Mouse (Mus musculus) lung, embryonic 15.5 days (tissue): ENCODE results near the gene Gm17018. TPM values are rescaled to one million over a fixed set of nuclear protein-coding genes. Genes with fewer than 3 reads are reported as not detected.

Source experiments
- ATAC-seq: fragments of 200-750 bp; cut with Nextera tagmentation; 2 replicates; pipeline ENCODE4 v1.8.0; 2017; ENCODE audit warnings: moderate number of reproducible peaks, borderline replicate concordance; ENCODE audit not compliant: low FRiP score, low TSS enrichment; ENCODE audit errors: extremely low read depth
- H3K27ac ChIP-seq: fragments of 300-500 bp; sonication (generic); 2 replicates; pipeline ENCODE4 v1.5.1; 2015; ENCODE audit warnings: moderate library complexity, mild to moderate bottlenecking, inconsistent platforms
- H3K27me3 ChIP-seq: fragments of 300-500 bp; sonication (generic); 2 replicates; pipeline ENCODE4 v1.6.1; 2015; ENCODE audit warnings: inconsistent platforms
- H3K36me3 ChIP-seq: fragments of 300-500 bp; sonication (generic); 2 replicates; pipeline ENCODE4 v1.6.1; 2015; ENCODE audit warnings: inconsistent platforms
- H3K4me1 ChIP-seq: fragments of 300-500 bp; sonication (generic); 2 replicates; pipeline ENCODE4 v1.6.1; 2015; ENCODE audit warnings: inconsistent platforms
- H3K4me2 ChIP-seq: fragments of 300-500 bp; sonication (generic); 2 replicates; pipeline ENCODE4 v1.6.1; 2015; ENCODE audit warnings: inconsistent platforms, mild to moderate bottlenecking, moderate library complexity
- H3K4me3 ChIP-seq: fragments of 300-500 bp; sonication (generic); 2 replicates; pipeline ENCODE4 v1.5.1; 2015; ENCODE audit warnings: mild to moderate bottlenecking, inconsistent platforms
- H3K9ac ChIP-seq: fragments of 300-500 bp; sonication (generic); 2 replicates; pipeline ENCODE4 v1.6.1; 2015; ENCODE audit warnings: inconsistent platforms
- H3K9me3 ChIP-seq: fragments of 300-500 bp; sonication (generic); 2 replicates; pipeline ENCODE4 v1.6.1; 2016; ENCODE audit warnings: inconsistent platforms
- WGBS: fragments of 180-500 bp; shearing (Covaris S2); methylation state at CpG from one replicate; pipeline ENCODE4 v1.1.7; 2015; 5-methylcytosine and 5-hydroxymethylcytosine counted together
- polyA plus RNA-seq: library from polyadenylated mRNA; unstranded; fragments of >200 nt; fragmentation: Nextera tagmentation; extraction: Ambion mirVana; gene quantifications from 2 replicates; pipeline ENCODE4 v1.2.1, GENCODE M21; 2015

Gm17018 gene
- polyA plus RNA-seq, 1 experiment from 2014 or later: 44.1 TPM

GRCm38 (mm10) chr19:45616214-45616518 is 55.8 kb downstream of the Gm17018 start:
- ATAC-seq: no peak
- Histone ChIP-seq H3K9me3 (no peaks in the 10 kb centered on the region), H3K4me3 (no peak overlapping the region), H3K4me2 (no peak overlapping the region), H3K27ac (no peak overlapping the region), H3K36me3 (no peaks in the 10 kb centered on the region), H3K4me1 (peaks cover 25% of the 10 kb centered on the region), H3K9ac (no peak overlapping the region), H3K27me3 (no peaks in the 10 kb centered on the region)
- 53% methylated on average over 4 of the region's 4 CpGs for WGBS

GRCm38 (mm10) chr19:45616735-45617134 is 56.3 kb downstream of the Gm17018 start:
- Histone ChIP-seq H3K9ac (no peak overlapping the region), H3K27me3 (no peaks in the 10 kb centered on the region), H3K4me2 (no peak overlapping the region), H3K27ac (no peak overlapping the region), H3K4me1 (peaks cover 25% of the 10 kb centered on the region), H3K4me3 (no peak overlapping the region), H3K9me3 (no peaks in the 10 kb centered on the region), H3K36me3 (no peaks in the 10 kb centered on the region)
- no peak for ATAC-seq
- 44% methylated on average over 7 of the region's 7 CpGs for WGBS

DNA sequence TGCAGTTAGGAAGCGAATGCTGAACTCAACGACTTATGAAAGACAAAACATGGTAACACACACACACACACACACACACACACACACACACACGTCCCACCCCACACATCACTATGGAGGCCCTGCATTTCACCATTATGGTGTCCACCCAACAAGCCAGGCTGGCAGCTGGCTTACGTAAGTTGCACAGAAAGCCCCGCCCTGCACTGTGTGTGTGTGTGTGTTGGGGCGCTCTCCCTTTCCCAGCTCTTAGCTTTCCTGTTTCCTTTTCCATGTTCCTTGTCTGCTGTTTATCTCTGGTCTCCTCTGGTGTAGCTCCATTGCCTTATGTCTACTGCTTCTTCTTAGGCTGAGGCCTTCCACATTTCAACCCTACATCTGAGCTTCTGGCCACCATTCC is 57.8 kb downstream of the Gm17018 start:
- peaks cover 25% of the 10 kb centered on the region for H3K4me1 ChIP-seq

DNA sequence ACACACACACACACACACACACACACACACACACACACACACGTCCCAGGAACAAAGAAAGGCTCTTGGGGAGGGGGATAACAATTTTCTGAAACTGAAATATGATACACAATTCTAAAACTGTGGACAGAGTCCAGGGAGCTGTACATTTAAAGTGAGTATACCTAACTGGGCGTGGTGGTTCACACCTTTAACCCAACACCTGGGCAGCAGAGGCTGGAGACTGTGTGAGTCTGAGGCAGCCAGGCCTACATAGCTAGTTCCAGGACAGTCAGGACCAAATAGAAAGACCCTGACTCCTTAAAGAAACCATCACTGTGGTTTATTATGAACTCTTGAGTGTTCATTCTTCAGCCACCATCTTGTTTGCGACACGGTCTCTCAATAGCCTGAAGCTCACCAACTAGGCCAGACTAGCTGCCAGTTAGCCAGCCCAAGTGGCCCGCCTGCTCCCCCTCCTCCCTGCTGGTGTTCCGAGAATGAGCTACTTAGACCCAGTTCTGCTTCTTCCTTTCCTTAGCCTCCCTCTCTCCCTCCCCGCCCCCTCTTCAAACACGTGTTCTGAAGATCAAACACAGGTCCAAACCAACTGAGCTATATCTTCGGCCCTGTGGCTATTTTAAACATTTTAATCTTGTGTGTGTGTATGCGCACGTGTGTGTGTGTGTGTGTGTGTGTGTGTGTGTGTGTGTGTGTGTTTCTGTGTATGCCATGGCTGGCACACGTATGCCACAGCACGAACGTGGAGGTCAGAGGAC is 59.5 kb downstream of the Gm17018 start:
- Histone ChIP-seq H3K36me3 (no peaks in the 10 kb centered on the region; the same call in 1 of the 2 replicates), H3K9ac (no peak overlapping the region), H3K4me2 (no peak overlapping the region), H3K27ac (no peak overlapping the region), H3K9me3 (no peaks in the 10 kb centered on the region), H3K27me3 (no peaks in the 10 kb centered on the region), H3K4me3 (no peak overlapping the region), H3K4me1 (peaks cover 20% of the 10 kb centered on the region)
- 68% methylated on average over 14 of the region's 14 CpGs for WGBS
- no peak for ATAC-seq

More for the DNA sequence above, 57.8 kb downstream of the Gm17018 start:
- 76% methylated on average over 6 of the region's 6 CpGs for WGBS
- H3K4me3 ChIP-seq: no peak overlapping the region
- H3K36me3 ChIP-seq: no peaks in the 10 kb centered on the region
- ATAC-seq: no peak
- H3K9me3 ChIP-seq: no peaks in the 10 kb centered on the region
- H3K27ac ChIP-seq: no peak overlapping the region
- no peak overlapping the region for H3K9ac ChIP-seq
- no peaks in the 10 kb centered on the region for H3K27me3 ChIP-seq
- no peak overlapping the region for H3K4me2 ChIP-seq

GRCm38 (mm10) chr19:45621061-45621460 is 60.6 kb downstream of the Gm17018 start:
- no peak overlapping the region for H3K4me3 ChIP-seq
- H3K36me3 ChIP-seq: peaks cover under 1% of the 10 kb centered on the region; the same call in 1 of the 2 replicates
- H3K27ac ChIP-seq: no peak overlapping the region
- 65% methylated on average over 7 of the region's 7 CpGs for WGBS
- no peak overlapping the region for H3K4me2 ChIP-seq
- no peak overlapping the region for H3K9ac ChIP-seq
- no peaks in the 10 kb centered on the region for H3K9me3 ChIP-seq
- H3K27me3 ChIP-seq: no peaks in the 10 kb centered on the region
- peaks cover 9% of the 10 kb centered on the region for H3K4me1 ChIP-seq
- no peak for ATAC-seq

DNA sequence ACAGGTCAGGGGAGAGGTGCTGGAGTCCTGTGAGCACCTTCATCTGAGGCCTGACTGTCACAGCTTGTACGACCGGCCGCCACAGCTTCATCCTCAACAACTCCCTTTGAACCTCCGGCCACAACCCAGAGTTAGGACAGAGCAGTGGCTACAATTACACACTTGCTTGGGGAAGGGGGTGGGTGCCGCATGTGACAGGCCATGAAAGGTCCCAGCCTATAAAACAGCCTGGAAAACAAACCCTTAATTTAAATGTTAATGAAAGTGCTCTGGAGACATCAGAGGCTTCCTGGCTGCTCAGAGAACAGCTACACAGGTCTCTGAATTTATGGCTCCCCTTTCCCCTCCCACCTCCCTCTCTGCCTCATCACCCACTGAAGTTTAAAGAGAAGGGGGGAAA is 61.7 kb downstream of the Gm17018 start:
- no peak overlapping the region for H3K4me2 ChIP-seq
- H3K4me3 ChIP-seq: no peak overlapping the region
- H3K4me1 ChIP-seq: peaks cover 8% of the 10 kb centered on the region
- 66% methylated on average over 5 of the region's 5 CpGs for WGBS
- H3K27ac ChIP-seq: no peak overlapping the region
- H3K9ac ChIP-seq: no peak overlapping the region
- no peaks in the 10 kb centered on the region for H3K27me3 ChIP-seq
- H3K9me3 ChIP-seq: no peaks in the 10 kb centered on the region
- ATAC-seq: no peak
- H3K36me3 ChIP-seq: peaks cover 3% of the 10 kb centered on the region; the same call in 1 of the 2 replicates

DNA sequence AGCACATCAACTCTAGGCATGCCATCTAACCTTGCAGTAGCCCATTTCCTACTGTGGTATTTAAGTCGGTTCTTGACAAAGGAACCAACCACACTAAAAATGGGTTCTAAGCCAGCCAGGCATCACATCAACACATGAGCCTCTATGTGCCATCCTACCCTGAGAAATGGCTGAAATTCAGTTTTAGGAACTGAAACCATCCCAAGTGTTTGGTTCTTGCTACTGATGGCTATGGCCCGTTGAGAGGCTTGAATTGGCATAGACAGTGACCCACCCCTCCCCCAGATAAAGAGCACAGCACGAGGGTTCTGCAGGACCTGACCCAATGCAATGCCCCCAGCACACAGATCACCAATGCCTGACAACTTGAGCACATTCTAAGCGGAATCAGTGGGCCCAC is 63.3 kb downstream of the Gm17018 start:
- no peak overlapping the region for H3K9ac ChIP-seq
- peaks cover 3% of the 10 kb centered on the region; the same call in 1 of the 2 replicates for H3K4me1 ChIP-seq
- no peaks in the 10 kb centered on the region for H3K9me3 ChIP-seq
- no peaks in the 10 kb centered on the region for H3K27me3 ChIP-seq
- 81% methylated on average over 4 of the region's 4 CpGs for WGBS
- H3K27ac ChIP-seq: no peak overlapping the region
- no peak for ATAC-seq
- no peak overlapping the region for H3K4me2 ChIP-seq
- H3K36me3 ChIP-seq: peaks cover 3% of the 10 kb centered on the region; the same call in 1 of the 2 replicates
- H3K4me3 ChIP-seq: no peak overlapping the region

DNA sequence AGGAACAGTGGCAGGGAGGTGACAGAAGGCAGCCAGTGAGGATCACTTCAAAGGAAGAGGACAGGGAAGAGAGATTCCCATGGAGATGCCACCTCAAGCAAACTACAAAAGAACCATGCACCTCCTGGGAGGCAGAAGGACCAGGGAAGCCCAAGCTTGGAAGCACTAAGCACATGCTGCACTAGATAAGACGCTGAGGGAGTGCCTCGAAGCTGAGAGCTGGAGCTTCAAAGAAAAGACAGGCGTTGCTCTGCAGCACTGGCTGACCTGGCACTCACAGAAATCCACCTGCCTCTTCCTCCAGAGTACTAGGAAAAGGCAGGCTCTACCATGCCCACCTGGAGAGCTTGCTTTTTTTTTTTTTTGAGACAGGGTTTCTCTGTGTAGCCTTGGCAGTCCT is 66.6 kb downstream of the Gm17018 start:
- H3K9ac ChIP-seq: no peak overlapping the region
- H3K4me1 ChIP-seq: no peaks in the 10 kb centered on the region
- no peaks in the 10 kb centered on the region for H3K9me3 ChIP-seq
- no peak overlapping the region for H3K4me2 ChIP-seq
- no peak for ATAC-seq
- H3K27ac ChIP-seq: no peak overlapping the region
- 13% methylated on average over 3 of the region's 3 CpGs for WGBS
- no peaks in the 10 kb centered on the region for H3K27me3 ChIP-seq
- H3K4me3 ChIP-seq: no peak overlapping the region
- peaks cover 3% of the 10 kb centered on the region; the same call in 1 of the 2 replicates for H3K36me3 ChIP-seq

- Histone ChIP-seq H3K36me3 (peaks cover 5% of the 10 kb centered on the region; the same call in 1 of the 2 replicates), H3K27ac (no peak overlapping the region)
Measured at GRCm38 (mm10) chr19:45628649-45629048, 68.2 kb downstream of the Gm17018 start.

GRCm38 (mm10) chr19:45629219-45629618 is 68.8 kb downstream of the Gm17018 start:
- ATAC-seq: no peak
- Histone ChIP-seq H3K9ac (no peak overlapping the region), H3K9me3 (no peaks in the 10 kb centered on the region), H3K4me2 (no peak overlapping the region), H3K36me3 (peaks cover 10% of the 10 kb centered on the region), H3K27ac (no peak overlapping the region), H3K27me3 (no peaks in the 10 kb centered on the region), H3K4me3 (no peak overlapping the region), H3K4me1 (no peaks in the 10 kb centered on the region)
- WGBS: 93% methylated on average over 3 of the region's 3 CpGs

More at GRCm38 (mm10) chr19:45628649-45629048, 68.2 kb downstream of the Gm17018 start:
- H3K27me3 ChIP-seq: no peaks in the 10 kb centered on the region
- no peak overlapping the region for H3K9ac ChIP-seq
- 50% methylated on average over 6 of the region's 6 CpGs for WGBS
- no peaks in the 10 kb centered on the region for H3K4me1 ChIP-seq
- no peaks in the 10 kb centered on the region for H3K9me3 ChIP-seq
- H3K4me3 ChIP-seq: no peak overlapping the region
- no peak overlapping the region for H3K4me2 ChIP-seq
- ATAC-seq: no peak
